Mouse (Mus musculus): Measurements from ENCODE around the gene Rem2.
A peak's percentile ranks its signal among the peaks of the same experiment; 100 is the strongest.

Rem2 gene

GRCm38 (mm10) chr14:54475941-54476844 lies at the start of gene Rem2:
Gene Rem2 (plus strand): TSS chr14:54476100.
- DNase-seq (ENCODE audit: low read depth in 2 of 2, low spot score in 2 of 2), result no peak

- DNase-seq (ENCODE audit: low read depth in 2 of 2, low spot score in 2 of 2), result peak; percentile 55 to 64
Observed at GRCm38 (mm10) chr14:54426689-54427398, 49.1 kb upstream of the Rem2 start, which contains the start of gene Mrpl52. Gene Mrpl52 (plus strand): TSS chr14:54426909.

DNA sequence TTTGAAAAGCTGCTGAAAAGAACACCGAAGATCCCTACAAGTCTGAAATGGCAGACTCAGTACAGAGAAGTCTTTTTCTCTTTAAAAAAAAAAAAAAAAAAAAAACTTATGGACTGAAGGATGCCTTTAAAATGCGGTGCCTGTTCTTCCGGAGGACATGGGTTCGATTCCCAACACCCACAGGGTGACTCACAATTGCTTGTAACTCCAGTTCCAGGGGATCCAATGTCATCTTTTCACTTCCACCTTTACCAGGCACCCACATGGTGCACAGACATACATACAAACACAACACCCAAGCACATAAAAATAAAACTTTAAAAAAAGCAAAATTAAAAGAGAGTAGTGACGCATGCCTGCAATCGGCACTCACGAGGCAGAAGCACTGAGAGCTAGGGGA lies 48.2 kb upstream of the Rem2 start:
- no peak for DNase-seq (ENCODE audit: low read depth in 2 of 2, low spot score in 2 of 2)

DNA sequence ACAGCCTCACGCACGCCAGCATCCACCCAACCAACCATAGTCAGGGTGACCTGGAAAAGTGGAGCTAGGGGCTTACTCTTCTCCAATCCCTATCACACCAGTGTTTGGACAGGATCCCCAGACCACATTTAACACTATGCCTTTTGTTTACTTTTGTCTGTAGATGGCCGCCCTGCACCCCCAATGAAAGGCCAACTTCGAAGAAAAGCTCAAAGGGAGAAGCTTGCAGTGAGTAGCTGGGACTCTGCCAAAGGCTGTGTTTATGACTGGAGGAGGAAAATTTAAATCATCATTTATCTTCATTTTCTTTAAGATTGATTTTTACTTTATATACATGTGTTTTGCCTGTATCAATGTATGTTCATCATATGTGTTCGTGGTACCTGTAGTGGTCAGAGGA lies 47.5 kb upstream of the Rem2 start:
- no peak for DNase-seq (ENCODE audit: low read depth in 2 of 2, low spot score in 2 of 2)

DNA sequence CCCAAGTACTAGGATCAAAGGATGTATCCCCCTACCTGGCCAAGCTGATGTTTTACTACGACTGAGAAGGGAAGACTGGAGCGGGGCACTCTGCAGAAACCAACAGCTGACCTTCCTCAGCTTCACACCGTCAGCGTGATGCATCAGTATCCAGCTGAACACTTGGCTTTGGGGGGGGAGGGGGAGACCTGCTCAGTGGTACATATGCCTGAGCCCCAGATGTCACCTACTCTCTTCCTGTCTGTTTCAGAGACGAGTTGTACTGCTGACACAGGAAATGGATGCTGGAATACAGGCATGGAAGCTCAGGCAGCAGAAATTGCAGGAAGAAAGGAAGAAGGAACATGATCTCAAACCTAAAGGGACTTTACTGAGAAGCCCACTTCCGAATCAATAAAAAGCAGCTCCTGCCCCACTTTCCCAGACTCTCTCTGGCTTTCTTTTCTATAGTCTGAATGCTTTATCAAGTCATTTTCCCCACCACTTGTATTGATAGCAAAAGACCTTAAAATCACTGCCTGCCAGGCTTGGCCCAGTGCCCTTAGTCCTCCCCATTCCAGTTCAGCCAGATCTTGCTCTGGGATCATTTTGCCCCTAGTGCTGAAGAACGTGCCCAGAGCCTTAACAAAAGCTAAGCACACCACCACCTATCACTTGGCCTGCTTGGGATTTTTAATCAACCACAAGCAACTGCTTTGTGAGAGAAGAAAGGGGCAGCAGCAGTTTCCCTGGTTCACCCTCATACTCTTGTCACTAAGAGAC lies 46.4 kb upstream of the Rem2 start:
- DNase-seq (ENCODE audit: low read depth in 2 of 2, low spot score in 2 of 2), result no peak

DNA sequence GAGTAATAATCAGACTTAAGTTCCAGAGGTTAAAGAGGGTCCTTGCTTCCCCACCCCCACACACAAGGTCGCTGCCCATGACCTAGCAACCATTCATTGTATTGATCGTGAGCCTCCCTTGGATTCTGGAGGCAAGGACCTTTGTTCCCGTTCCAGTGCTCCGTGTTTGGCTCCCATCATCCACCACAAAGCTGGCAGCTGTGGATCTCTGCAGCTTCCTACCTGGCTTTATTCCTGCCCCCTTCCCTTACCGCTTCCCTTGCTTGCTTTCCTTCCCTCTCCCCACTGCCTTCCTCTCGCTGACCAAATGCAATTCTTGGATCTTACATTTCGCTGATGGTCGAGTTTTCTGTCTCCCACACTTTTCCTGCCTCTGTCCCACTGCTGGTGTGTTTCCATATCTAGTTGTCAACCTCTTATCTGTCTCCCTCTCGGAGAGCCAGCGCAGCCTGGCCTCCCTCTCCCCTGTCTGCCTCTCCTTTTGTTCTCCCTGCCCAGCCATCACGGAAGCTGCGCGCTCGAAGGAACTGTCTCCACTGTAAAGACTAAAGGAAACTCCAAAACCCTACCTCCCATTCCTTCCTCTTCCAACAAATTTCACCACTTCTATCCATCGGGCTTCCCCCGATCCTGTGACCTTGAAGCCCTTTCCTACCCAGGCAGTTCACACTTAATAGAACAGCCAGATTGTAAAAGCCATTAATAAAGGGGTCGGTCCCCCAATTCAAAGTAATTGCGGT lies 45.3 kb upstream of the Rem2 start:
- DNase-seq (ENCODE audit: low read depth in 2 of 2, low spot score in 2 of 2), result no peak

GRCm38 (mm10) chr14:54431334-54432077 lies 44.4 kb upstream of the Rem2 start, which contains the start of gene Mmp14:
Gene Mmp14 (plus strand): TSS chr14:54431612.
- DNase-seq (ENCODE audit: low read depth in 2 of 2, low spot score in 2 of 2), result no peak

GRCm38 (mm10) chr14:54432078-54432836 lies 43.6 kb upstream of the Rem2 start:
- peak; percentile 6 to 14 for DNase-seq (ENCODE audit: low read depth in 2 of 2, low spot score in 2 of 2)

- no peak for DNase-seq (ENCODE audit: low read depth in 2 of 2, low spot score in 2 of 2)
Observed at GRCm38 (mm10) chr14:54432837-54433830, 42.8 kb upstream of the Rem2 start.

- DNase-seq (ENCODE audit: low read depth in 2 of 2, low spot score in 2 of 2), result no peak
Observed at GRCm38 (mm10) chr14:54433941-54434531, 41.9 kb upstream of the Rem2 start.

GRCm38 (mm10) chr14:54435194-54435918 lies 40.5 kb upstream of the Rem2 start:
- no peak for DNase-seq (ENCODE audit: low read depth in 2 of 2, low spot score in 2 of 2)

DNA sequence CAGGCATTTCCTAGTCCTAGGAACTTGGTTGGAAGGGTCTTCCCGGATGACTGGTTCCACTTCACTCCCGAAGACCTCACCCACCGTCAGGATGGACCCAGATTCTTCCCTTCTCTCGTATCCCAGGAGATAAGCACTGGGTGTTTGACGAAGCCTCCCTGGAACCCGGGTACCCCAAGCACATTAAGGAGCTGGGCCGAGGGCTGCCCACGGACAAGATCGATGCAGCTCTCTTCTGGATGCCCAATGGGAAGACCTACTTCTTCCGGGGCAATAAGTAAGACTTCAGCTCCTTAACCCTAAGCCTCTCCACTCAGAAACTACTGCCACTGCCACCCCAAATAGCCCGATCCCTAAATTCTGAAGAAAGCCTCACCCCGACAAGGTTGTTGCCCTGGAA lies 36.7 kb upstream of the Rem2 start:
- no peak for DNase-seq (ENCODE audit: low read depth in 2 of 2, low spot score in 2 of 2)

GRCm38 (mm10) chr14:54439610-54440009 lies 36.3 kb upstream of the Rem2 start:
- no peak for DNase-seq (ENCODE audit: low read depth in 2 of 2, low spot score in 2 of 2)

DNA sequence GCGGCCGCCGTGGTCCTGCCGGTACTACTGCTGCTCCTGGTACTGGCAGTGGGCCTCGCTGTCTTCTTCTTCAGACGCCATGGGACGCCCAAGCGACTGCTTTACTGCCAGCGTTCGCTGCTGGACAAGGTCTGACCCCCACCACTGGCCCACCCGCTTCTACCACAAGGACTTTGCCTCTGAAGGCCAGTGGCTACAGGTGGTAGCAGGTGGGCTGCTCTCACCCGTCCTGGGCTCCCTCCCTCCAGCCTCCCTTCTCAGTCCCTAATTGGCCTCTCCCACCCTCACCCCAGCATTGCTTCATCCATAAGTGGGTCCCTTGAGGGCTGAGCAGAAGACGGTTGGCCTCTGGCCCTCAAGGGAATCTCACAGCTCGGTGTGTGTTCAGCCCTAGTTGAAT lies 35.4 kb upstream of the Rem2 start:
- DNase-seq (ENCODE audit: low read depth in 2 of 2, low spot score in 2 of 2), result no peak

GRCm38 (mm10) chr14:54441365-54441764 lies 34.5 kb upstream of the Rem2 start:
- DNase-seq (ENCODE audit: low read depth in 2 of 2, low spot score in 2 of 2), result no peak

GRCm38 (mm10) chr14:54442548-54442947 lies 33.4 kb upstream of the Rem2 start:
- DNase-seq (ENCODE audit: low read depth in 2 of 2, low spot score in 2 of 2), result no peak

- no peak for DNase-seq (ENCODE audit: low read depth in 2 of 2, low spot score in 2 of 2)
Observed at GRCm38 (mm10) chr14:54443196-54443595, 32.7 kb upstream of the Rem2 start.

Data from CD8-positive naive resting alpha-beta T cell, adult 2 months (primary cell).